Mouse (Mus musculus): Measurements from ENCODE around the gene Trpc7.
A peak's percentile ranks its signal among the peaks of the same experiment; 100 is the strongest.

The Trpc7 gene

DNA sequence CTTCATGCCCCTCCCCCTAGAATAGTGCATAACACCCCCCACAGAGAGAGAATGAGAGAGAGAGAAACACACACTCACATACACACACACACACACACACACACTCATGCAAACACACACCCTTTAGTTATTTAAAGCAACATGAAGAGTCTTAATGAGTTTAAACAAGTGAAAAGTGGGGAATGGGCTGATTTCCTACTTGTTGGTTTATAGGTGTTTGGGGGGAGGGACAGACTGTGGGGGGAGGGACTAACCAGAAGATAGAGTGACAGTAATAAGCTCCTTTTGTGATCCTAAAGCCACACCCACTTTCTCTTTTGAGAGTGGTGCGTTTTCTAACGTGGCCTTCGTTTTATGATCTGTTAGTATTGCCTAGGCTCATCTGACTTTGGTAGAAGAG is at the start of gene Trpc7:
TSS of gene Trpc7 (minus strand) at position 101 of the 400 bp plus-strand sequence.
- no peak for DNase-seq

DNA sequence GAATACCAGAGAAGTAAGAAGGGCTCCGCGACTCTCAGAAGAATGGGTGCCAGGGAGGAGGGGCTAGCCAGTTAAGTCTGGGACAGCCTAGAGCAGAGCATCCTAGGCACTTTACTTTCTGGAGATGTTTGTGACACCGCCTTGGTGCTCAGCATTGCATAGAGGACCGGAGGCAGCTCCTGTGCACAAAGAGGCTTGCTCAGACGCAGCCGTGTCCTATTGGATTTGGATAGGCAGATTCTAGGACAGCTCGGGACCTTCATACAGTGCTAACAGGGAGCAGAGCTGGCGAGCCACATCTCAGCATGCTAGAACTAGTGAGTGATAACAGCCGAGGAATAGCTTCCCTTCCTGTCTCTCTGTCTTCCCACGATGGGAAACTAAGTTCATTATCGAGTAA is 43.5 kb upstream of the Trpc7 start:
- peak in 1 of 2 experiments; percentile 7 for DNase-seq

DNA sequence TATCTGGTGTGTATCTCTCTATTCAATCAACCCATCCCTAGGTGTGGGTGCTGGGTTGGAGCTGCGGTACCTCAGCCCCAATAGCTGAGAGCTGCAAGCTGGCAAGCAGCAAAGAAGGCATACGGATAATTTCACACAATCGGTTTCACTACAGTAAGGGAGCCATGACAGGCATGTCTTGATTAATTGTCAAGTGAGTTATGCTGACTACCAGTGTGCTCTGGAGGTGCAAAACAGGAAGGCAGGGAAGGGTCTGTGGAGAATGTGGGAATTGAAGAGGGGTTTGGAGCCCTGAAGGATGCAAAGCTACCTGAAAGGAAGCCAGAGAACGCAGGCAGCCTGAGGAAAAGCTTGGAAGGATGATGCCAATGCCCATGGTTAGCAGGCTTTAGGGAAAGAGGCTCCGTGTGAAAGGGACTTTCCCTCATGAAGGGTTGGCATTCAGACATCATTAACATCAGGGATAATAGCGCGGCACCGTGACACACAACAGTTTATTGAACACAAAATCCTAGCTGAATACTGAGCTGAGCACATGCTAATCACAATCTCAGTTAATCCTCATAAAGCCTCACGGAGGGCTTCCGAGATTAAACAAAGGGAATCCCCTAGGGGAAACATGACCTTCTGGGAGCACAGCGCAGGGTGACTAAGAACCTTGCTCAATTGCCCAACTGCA is 38.2 kb upstream of the Trpc7 start:
- no peak for DNase-seq

DNA sequence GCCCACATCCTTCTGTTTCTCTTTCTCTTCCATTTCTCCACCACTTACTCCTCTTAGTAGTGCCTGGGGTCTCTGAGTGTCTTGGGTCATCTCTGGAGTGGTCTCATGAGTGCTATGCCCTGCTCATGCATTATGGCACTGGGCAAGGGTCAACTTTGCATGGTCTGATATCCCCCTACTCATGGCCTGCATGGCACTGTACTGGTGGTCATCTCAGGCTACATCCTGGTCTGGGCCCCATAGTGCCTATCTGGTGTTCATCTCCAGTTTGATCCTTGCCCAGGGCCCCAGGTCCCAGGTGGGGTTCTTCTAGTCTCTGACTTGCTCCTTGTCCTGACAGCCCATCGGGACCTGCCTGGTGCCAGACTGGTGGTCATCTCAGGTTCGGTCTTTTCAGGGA is 34.6 kb upstream of the Trpc7 start:
- DNase-seq, result no peak

DNA sequence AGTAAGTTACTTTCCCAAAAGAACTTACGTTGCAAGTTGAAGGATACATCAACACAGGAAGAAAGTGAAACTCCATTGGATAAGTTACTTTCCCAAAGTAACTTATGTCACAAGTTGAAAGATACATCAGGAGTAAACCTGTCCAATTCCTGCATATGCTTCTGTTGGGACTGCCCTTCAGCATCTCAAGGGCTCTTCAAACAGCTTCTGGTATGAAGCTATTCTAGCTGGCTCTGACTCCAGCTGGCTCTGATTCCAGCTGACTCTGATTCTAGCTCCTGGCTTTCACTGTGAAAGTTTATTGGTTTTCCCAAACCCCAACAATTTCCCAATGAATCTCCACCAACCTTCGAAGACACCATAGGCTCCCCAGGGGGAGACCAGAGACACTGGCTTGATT is 27.2 kb upstream of the Trpc7 start:
- no peak for DNase-seq

DNA sequence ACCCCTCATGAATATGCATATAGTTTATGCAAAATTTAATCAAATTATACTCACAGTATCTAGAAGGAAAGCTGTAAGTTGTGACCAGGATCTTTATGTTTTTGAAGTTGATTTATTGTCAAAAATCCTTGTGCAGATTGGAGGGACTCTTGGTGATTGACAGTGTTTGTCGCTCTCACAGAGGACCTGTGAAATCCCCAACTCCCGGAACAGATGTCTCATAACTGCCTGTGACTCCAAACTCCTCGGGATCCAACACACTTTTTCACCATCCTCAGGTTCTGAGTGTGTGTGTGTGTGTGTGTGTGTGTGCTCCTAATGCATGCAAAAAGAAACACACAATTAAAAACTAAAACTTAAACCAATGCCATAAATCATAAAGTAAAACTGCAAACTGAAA is 25.5 kb upstream of the Trpc7 start:
- DNase-seq, result no peak

DNA sequence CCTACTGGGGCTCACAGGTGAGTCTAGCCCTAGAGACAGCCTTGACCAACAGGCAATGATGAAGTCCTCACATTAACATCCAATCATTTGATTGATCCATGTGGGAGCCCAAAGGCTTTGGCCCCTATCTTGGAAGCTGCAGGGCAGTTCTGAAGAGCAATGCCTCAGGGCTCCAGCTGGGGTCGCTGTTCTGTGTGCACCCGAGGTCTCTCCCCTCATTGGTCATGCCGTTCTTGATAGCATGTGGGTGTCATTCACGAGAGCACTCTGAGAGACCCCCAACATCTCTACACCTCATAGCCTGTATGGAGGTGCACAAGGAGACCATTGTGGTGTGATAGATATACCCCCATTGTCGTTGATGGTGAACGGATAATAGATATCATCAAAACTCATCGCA is 18.9 kb upstream of the Trpc7 start:
- no peak for DNase-seq

DNA sequence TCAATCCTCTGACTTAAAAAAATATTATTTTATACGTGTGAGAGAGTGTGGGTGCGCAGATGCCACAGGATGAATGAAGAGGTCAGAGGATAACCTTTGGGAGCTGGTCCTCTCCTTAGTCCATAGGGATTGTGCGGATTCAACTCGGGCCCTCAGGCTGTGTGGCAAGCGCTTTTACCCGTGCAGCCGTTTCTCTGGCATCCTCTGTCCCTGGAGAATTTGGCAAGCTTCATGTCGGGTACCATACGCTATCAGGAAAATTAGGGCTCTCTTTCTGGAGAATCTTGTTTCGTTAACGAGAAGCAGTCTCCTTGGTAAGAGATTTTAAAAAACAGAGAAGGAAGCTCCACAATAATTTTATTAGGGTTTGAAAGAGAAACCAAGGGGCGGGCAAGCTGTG is 15.3 kb upstream of the Trpc7 start:
- DNase-seq, result no peak

DNA sequence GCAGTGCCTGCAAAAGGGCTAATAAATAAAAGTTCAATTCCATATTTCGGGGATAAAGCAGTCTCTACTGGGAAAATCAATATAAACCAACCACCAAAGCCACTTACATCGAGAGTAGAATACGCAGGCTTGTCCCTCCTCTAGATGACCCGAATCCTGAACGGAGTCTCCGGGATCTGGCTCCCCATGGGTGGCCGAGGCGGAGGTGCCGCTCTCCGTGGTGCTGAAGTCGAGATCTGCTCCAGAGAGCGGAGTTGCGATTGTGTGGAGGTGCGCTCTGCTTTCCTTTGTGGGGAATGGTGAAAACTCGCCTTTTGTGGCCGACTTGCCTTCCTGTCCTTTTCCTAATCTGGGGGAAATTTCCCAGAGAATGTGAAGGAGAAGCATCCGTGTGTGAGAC is 407 bp downstream of the Trpc7 start:
- peak; percentile 65 to 73 for DNase-seq

DNA sequence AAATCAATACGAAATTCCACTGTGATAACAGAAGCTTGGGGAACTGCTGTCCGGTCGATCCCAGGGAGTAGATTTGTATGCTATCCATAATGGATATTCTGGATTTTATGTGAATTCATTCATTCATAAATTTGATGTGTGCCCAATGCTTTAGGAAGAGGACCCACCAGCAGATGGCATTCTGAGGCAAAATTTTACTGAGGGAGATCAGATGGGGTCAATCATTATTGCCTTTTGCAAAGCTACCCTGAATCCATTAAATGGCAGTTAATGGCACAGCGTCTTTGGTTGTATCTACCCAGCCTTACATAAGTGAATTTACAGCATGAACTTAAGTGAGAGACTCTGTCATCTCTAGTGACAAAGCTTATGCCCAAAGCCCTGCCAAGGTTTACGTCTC is 1.2 kb downstream of the Trpc7 start:
- DNase-seq, result no peak

DNA sequence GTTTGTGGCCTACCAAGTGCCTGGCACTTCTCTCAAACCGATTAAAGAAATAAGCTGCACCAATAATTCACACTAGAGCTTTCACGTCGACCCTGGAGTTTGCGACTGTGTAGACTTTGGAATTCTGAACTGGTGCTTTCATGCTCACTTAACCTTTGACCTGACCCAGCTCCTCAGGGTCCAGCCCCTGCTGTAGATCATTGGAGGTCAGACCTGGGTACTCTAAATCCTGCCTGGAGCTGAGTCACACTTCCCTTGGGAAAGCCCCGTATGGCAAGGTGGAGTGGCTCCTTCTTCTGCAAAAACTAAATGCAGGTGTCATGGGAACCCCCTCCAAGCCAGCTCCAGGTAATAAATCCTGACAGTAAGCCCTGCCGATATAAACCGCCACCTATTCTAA is 5.9 kb downstream of the Trpc7 start:
- no peak for DNase-seq

DNA sequence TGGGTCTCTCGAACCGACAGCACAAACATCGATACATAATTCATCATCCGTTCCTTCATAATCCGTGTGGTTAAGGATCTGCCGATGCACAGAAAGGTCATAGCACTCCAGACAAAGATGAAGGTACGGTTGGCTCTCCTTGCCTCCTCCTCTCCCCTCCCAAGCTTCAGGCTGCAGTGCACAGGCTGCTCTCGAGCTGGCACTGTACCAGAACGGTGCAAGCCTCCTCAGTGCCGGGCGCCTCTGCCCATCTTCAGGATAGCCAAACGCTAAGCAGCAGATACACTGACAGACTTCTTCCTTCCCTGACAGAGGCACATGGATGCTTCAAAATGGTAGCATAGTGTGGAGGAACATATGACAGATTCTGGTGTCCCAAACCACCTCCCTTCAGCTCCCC is 12.9 kb downstream of the Trpc7 start:
- DNase-seq, result no peak

DNA sequence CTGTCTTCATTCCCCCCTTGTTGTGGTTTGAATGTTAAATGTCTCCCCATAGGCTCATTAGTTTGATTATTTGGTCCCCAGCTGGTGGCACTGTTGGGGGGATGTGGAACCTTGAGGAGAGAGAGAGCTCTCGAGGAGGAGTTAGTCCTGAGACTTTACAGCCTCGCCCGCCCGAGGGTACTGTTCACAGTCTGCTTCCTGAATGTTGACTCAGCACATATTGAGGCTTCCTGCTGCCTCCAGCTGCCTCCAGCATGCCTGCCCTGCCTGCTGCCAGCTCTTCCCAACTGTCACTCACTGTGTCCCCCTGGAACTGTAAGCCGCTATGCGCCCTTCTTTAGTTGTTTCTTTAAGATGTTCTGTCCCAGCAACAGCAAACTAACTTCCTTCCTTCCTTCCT is 31.2 kb downstream of the Trpc7 start:
- DNase-seq, result no peak

DNA sequence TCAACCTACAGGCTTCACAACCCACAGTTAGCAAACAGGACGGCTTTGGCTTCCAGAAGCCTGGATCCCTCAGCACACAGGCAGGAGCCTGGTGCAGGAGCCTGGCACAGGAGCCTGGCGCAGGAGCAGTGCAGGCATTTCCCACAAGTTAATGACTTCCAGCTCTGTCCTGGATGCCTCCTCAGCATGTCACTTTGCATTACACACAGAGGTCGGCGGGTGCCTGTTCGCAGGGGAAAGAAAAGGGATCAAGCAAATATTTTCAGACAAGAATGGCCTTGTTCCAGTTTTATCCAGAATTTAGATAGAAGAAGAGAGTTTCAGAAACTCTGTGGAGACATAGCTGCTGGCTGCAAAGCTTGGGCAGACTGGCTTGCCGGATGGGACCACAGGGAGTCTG is 33.8 kb downstream of the Trpc7 start:
- DNase-seq, result no peak

DNA sequence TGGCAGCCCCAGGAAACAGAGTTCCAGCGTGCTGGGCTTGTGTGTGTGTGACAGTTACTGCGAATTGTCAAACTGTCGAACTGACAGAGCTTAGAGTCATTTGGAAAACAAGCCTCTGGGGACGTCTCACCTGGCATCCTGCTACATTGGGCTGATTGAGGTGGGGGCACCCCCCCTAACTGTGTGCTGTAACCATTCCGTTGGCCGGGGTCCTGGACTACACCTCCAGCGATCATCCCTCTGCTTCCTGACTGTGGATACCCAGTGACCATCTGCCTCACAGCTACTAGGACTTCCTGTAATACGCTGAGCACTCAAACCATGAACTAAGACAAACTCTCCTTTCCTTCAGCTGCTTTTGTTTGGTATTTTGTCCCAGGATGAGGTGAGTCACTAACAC is 41.3 kb downstream of the Trpc7 start:
- DNase-seq, result no peak

DNA sequence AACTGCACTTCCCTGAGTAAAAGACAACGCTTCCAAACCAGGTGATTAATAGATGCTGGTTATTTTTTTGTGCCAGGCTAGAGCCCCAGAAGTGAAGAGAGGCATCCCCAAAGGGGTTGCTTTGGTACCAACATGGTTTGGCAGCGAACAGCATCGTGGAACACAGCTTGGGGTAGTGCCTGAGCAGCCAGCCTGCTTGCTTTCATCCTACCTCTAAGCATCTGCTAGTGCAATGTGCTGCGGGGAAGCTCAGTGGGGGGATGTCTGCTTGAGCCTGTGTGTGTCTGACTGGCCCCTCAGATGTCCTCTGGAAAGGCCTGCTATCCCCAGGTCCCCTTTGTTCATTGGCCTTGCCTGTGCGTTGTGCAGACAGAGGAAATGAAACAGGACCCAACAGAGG is 42.4 kb downstream of the Trpc7 start:
- no peak for DNase-seq

DNA sequence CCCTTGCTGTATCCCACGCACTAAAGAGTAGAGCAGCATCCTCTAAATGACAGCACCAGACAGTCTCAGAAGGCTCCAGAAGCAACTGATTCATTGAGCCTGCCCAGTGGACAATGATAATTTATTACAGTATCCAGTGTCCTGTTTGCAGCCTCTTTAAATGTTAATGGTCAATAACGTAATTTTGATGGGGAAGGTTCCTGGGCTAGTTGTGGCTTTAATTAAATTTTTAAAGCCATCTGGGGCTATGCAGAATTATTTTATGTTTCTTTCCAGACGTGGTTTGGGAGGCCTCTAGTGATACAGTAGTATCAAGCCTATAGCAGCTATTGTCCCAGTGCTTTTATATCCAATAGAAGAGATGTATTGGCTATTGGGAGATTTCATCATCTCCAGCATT is 49.9 kb downstream of the Trpc7 start:
- no peak for DNase-seq

DNA sequence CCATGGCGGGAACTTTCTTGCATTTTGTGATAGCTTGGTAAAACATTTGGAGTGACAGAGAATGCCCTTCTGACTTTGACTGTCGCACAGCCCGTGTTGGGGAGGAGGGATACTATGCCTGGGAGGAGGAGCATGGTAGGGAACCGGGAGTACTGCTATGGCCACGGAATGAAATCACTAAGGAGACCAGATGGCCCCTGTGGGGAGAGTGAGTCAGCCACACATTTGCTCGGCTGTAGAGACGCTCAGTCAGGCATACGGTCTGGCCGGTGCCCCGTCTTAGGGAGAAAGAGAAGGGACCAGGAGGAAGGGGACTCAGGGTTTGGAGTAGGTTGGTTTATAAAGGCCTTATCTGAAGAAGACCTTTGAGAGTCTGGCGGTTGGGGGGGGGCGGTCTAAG is 80.3 kb downstream of the Trpc7 start:
- no peak for DNase-seq

DNA sequence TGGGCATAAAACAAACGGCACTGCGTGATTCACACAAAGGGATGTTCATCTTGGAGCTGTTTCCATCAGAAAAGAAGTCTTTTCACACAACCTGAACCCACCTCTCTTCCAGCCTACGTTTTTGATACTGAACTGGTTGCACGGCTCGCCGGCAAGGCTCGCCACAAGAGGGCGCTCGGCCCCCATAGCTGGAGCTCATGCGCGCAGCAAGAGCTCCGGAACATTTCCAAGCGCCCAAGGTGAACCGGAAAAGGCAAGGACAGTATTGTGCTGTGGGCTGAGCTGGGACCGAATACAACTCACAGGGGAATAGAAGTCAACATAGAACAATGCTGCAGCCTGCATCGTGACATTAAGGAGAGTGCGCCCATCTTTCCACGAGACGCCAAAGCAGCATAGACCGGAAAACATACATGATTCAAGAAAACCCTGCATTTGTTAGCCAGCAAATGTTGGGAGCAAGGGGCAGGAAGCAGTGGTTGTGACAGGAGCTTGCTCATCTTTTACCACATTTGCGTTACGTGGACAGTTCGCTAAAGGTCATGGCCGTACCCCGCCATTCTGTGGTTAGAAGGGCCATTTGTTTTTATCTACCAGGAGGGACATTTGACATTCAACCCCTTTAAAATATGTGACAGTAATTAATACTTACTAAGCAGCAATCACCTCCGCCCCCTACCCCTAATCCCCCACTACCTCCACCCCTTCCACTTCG is 88.9 kb downstream of the Trpc7 start:
- peak; percentile 90 to 95 for DNase-seq

DNA sequence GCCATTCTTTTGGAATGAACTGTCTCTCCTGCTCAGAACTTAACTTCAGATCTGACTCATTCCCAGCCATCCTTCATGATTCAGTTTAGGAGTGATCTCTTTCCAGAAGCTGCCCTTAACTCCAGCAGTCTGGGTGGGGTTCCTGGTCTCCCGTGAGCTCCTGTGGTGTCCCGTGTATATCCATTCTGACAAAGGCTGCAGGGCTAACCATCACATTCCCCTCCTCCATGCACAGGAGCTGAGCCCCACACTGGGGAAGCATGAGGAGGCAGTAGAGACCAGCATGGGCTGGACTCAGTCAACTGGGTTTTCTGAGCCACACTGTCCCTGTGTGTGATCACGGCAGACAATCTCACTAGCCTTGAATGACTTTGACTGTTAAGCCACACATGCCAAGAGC is 90.7 kb downstream of the Trpc7 start:
- no peak for DNase-seq

DNA sequence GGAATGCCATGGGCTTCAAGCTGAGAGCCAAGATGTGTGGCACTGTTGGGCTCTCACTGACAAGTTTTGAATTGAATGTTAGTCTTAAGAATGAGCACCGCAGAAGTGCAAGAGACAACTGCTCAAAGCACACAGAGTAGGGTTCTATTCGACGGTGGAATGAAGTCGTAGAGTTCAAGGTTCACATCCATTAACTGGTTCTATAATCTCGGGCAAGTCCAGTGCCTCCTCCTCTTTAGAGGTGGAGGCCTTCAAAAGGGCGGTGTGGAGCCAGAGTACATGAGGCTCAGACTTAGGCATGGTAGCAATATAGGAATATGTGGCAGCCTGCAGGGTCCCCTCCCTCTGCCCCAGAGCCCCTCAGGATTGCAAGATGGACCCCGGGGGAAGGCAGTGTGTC is 98.3 kb downstream of the Trpc7 start:
- DNase-seq, result no peak

DNA sequence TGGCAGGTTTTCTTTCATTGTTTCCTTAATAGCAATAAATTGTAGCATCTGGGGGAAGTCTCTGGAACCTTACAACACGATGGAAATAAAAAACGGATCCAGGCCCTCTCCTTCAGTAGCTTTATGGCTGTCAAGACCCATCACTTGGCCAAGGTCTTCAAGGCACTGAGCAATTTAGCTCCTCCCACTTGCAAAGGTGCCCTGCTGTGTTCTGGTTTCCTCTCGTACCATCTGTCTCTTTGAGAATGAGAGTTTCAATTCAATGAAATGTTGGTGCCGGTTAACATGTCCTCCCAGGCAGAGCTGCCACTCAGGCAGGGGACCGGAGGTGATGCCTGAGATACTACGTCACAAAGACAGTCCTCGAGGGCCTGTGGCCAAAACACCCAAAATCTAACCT is 100.3 kb downstream of the Trpc7 start:
- DNase-seq, result no peak

DNA sequence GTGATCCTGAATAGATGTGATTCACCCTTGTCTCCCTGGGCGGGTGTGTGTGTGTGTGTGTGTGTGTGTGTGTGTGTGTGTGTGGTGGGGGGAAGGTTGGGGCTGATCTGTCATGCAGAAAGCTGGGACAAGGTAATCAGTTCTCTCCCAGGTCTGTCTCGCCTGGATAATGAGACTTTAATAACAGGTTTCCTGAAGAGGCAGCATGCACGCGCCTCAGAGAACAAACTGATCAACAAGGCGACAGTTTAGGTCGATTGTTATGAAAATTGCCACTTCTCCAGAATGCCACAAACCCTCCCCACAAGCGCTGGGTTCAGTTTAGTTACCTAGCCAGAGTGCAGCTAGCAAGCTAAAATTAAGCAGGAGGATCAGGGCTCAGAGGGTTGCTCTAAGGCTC is 101.4 kb downstream of the Trpc7 start:
- no peak for DNase-seq

DNA sequence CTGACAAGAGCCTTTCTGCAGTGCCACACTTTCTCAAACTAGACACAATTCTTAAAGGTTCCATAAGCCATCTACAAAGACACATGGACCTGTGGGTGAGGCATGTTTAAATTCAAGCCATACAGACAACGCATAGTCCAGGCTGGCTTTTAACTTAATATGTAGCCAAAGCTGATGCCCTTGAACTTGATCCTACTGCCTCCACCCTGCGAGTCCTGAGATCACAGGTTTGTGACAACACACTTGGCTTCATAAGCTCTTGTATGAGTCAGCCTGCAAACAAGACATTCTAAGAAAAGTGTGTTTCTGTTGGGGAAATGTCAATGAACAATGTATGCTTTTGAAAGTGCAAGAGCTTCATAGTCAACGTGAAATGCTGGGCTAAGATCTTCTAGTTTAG is 102.9 kb downstream of the Trpc7 start:
- no peak for DNase-seq

DNA sequence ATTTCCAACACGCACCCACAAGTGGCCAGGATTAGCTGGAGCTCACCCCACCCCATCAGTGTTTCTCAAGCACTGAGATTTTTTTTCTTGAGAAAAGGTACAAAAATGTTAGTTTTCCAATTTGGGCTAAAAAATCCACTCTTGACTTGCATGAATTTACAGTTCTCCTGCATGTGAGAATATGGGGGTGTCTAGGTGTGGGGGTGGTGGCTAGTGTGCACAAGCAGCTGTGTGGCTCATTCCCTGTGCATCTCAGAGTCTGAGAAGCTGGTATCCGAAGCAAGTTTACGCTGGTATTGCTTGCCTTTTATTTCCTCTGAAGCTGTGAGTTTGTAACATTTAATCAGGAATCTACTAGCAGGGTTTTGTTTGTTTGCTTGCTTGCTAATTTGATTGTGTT is 105.1 kb downstream of the Trpc7 start:
- no peak for DNase-seq
